Mouse (Mus musculus): ENCODE measurements around the gene Med11.
"Not testable (repeated sequence)": the region's sequence is repeated elsewhere in the genome, so short reads cannot be mapped to it uniquely, and the experiment has no call there.

Gene Med11
- long read RNA-seq, experiment 1, transcript Med11-201 (3 exons, 902 nt): major isoform, 5 of 6 reads
- long read RNA-seq, experiment 1, partial matches to known transcripts: 0 of 6 reads
- long read RNA-seq, experiment 1, other reads (novel, unspliced or antisense): 1 of 6 reads
- long read RNA-seq, experiment 2, transcript Med11-201 (3 exons, 902 nt): major isoform, 7 of 7 reads
- long read RNA-seq, experiment 2, partial matches to known transcripts: 0 of 7 reads
- long read RNA-seq, experiment 2, other reads (novel, unspliced or antisense): 0 of 7 reads

- intact Hi-C loops (cut with DNase I): loop anchor here (2.0 kb wide), 1 partner anchor 51 kb away; no protein-coding TSS in a partner anchor
These were observed at the start of gene Med11 for GRCm38 (mm10) chr11:70451797-70452498. Gene Med11, plus strand, starts transcription at chr11:70451919.

GRCm38 (mm10) chr11:70403598-70403997 lies 48.1 kb upstream of the Med11 start:
- intact Hi-C loops (cut with DNase I): loop anchor here (5.0 kb wide), 1 partner anchor 81 kb away; the partner anchor contains the start of gene Alox12e

- intact Hi-C loops (cut with DNase I): loop anchor here (5.0 kb wide), 1 partner anchor 98 kb away; the partner anchor contains the start of gene Tm4sf5
These were observed 42.0 kb upstream of the Med11 start, which contains the start of gene Pelp1 for GRCm38 (mm10) chr11:70409594-70410296. Gene Pelp1, minus strand, starts transcription at chr11:70410031.

- intact Hi-C loops (cut with DNase I): loop anchor here (5.0 kb wide), 1 partner anchor 97 kb away; the partner anchor contains the start of gene Tm4sf5
These were observed 41.4 kb upstream of the Med11 start for GRCm38 (mm10) chr11:70410297-70410643.

GRCm38 (mm10) chr11:70412591-70412990 lies 39.1 kb upstream of the Med11 start:
- intact Hi-C loops (cut with DNase I): loop anchor here (5.0 kb wide), 1 partner anchor 95 kb away; the partner anchor contains the start of gene Tm4sf5

GRCm38 (mm10) chr11:70413961-70414360 lies 37.8 kb upstream of the Med11 start:
- intact Hi-C loops (cut with DNase I): loop anchor here (5.0 kb wide), 1 partner anchor 93 kb away; the partner anchor contains the start of gene Tm4sf5

- intact Hi-C loops (cut with DNase I): no loop called here
These were observed 33.5 kb upstream of the Med11 start for GRCm38 (mm10) chr11:70418199-70418598.

- intact Hi-C loops (cut with DNase I): no loop called here
These were observed 32.2 kb upstream of the Med11 start for GRCm38 (mm10) chr11:70419486-70419885.

- intact Hi-C loops (cut with DNase I): not testable (repeated sequence)
These were observed 25.1 kb upstream of the Med11 start for GRCm38 (mm10) chr11:70426598-70426997.

- intact Hi-C loops (cut with DNase I): loop anchor here (5.0 to 10.0 kb wide), 3 partner anchors 76 to 323 kb away; partner anchors contain the start of gene Tm4sf5
These were observed 20.1 kb upstream of the Med11 start for GRCm38 (mm10) chr11:70431574-70431973.

- intact Hi-C loops (cut with DNase I): loop anchor here (5.0 to 10.0 kb wide), 3 partner anchors 75 to 323 kb away; partner anchors contain the start of gene Tm4sf5
These were observed 19.4 kb upstream of the Med11 start, which contains the start of gene Arrb2 for GRCm38 (mm10) chr11:70432048-70432894. Gene Arrb2, plus strand, starts transcription at chr11:70432635.

- intact Hi-C loops (cut with DNase I): loop anchor here (5.0 to 10.0 kb wide), 3 partner anchors 74 to 322 kb away; partner anchors contain the start of gene Tm4sf5
These were observed 18.7 kb upstream of the Med11 start for GRCm38 (mm10) chr11:70432895-70433568.

- intact Hi-C loops (cut with DNase I): loop anchor here (5.0 to 10.0 kb wide), 3 partner anchors 74 to 321 kb away; partner anchors contain the start of gene Tm4sf5
These were observed 18.2 kb upstream of the Med11 start for GRCm38 (mm10) chr11:70433569-70433943.

GRCm38 (mm10) chr11:70433951-70434350 lies 17.8 kb upstream of the Med11 start:
- intact Hi-C loops (cut with DNase I): loop anchor here (5.0 to 10.0 kb wide), 3 partner anchors 73 to 321 kb away; partner anchors contain the start of gene Tm4sf5

- intact Hi-C loops (cut with DNase I): loop anchor here (10.0 kb wide), 2 partner anchors 169 to 319 kb away; no protein-coding TSS in a partner anchor
These were observed 16.2 kb upstream of the Med11 start for GRCm38 (mm10) chr11:70435476-70435875.

GRCm38 (mm10) chr11:70437426-70437825 lies 14.3 kb upstream of the Med11 start:
- intact Hi-C loops (cut with DNase I): loop anchor here (10.0 kb wide), 2 partner anchors 167 to 317 kb away; no protein-coding TSS in a partner anchor

- intact Hi-C loops (cut with DNase I): loop anchor here (10.0 kb wide), 2 partner anchors 166 to 316 kb away; no protein-coding TSS in a partner anchor
These were observed 12.9 kb upstream of the Med11 start for GRCm38 (mm10) chr11:70438728-70439374.

- intact Hi-C loops (cut with DNase I): no loop called here
These were observed 11.1 kb upstream of the Med11 start for GRCm38 (mm10) chr11:70440637-70441036.

- intact Hi-C loops (cut with DNase I): no loop called here
These were observed 9.8 kb upstream of the Med11 start for GRCm38 (mm10) chr11:70441882-70442281.
